Mouse (Mus musculus): ENCODE results near the gene Fam19a1.

Gene Fam19a1

GRCm38 (mm10) chr6:96266456-96266855 is 153.5 kb downstream of the Fam19a1 start:
- no peak for DNase-seq

- DNase-seq = no peak
These were observed 155.8 kb downstream of the Fam19a1 start for GRCm38 (mm10) chr6:96268788-96269187.

- no peak for DNase-seq
These were observed 157.5 kb downstream of the Fam19a1 start for GRCm38 (mm10) chr6:96270436-96270835.

- no peak for DNase-seq
These were observed 170.8 kb downstream of the Fam19a1 start for GRCm38 (mm10) chr6:96283731-96284130.

GRCm38 (mm10) chr6:96284590-96284989 is 171.6 kb downstream of the Fam19a1 start:
- no peak for DNase-seq

GRCm38 (mm10) chr6:96286276-96286675 is 173.3 kb downstream of the Fam19a1 start:
- DNase-seq = no peak

- no peak for DNase-seq
These were observed 174.4 kb downstream of the Fam19a1 start for GRCm38 (mm10) chr6:96287377-96287776.

- DNase-seq = no peak
These were observed 176.7 kb downstream of the Fam19a1 start for GRCm38 (mm10) chr6:96289672-96290071.

GRCm38 (mm10) chr6:96347491-96347890 is 234.5 kb downstream of the Fam19a1 start:
- no peak for DNase-seq

GRCm38 (mm10) chr6:96349446-96350025 is 236.6 kb downstream of the Fam19a1 start:
- no peak for DNase-seq

- DNase-seq = no peak
These were observed 256.6 kb downstream of the Fam19a1 start for GRCm38 (mm10) chr6:96369544-96369943.

GRCm38 (mm10) chr6:96372848-96373247 is 259.9 kb downstream of the Fam19a1 start:
- DNase-seq = no peak

- DNase-seq = no peak
These were observed 260.3 kb downstream of the Fam19a1 start for GRCm38 (mm10) chr6:96373274-96373673.

- DNase-seq = no peak
These were observed 263.8 kb downstream of the Fam19a1 start for GRCm38 (mm10) chr6:96376773-96377172.

- peak in 1 of 2 experiments; percentile 1 for DNase-seq
These were observed 266.3 kb downstream of the Fam19a1 start for GRCm38 (mm10) chr6:96379229-96379628.

GRCm38 (mm10) chr6:96384441-96384840 is 271.5 kb downstream of the Fam19a1 start:
- DNase-seq = no peak

GRCm38 (mm10) chr6:96418866-96419265 is 305.9 kb downstream of the Fam19a1 start:
- DNase-seq = no peak

GRCm38 (mm10) chr6:96419704-96420382 is 306.9 kb downstream of the Fam19a1 start:
- DNase-seq = no peak

GRCm38 (mm10) chr6:96420515-96420914 is 307.6 kb downstream of the Fam19a1 start:
- peak; percentile 22 to 29 for DNase-seq

- DNase-seq = no peak
These were observed 316.4 kb downstream of the Fam19a1 start for GRCm38 (mm10) chr6:96429390-96429789.

- DNase-seq = peak in 1 of 2 experiments; percentile 8
These were observed 319.4 kb downstream of the Fam19a1 start for GRCm38 (mm10) chr6:96432397-96432796.

- no peak for DNase-seq
These were observed 320.9 kb downstream of the Fam19a1 start for GRCm38 (mm10) chr6:96433896-96434295.

GRCm38 (mm10) chr6:96435545-96435944 is 322.6 kb downstream of the Fam19a1 start:
- DNase-seq = no peak

GRCm38 (mm10) chr6:96437814-96438213 is 324.9 kb downstream of the Fam19a1 start:
- no peak for DNase-seq

- peak in 1 of 2 experiments; percentile 34 for DNase-seq
These were observed 326.5 kb downstream of the Fam19a1 start for GRCm38 (mm10) chr6:96439419-96439818.
